Mouse (Mus musculus) lung, postnatal 36 days (tissue): Measurements from ENCODE around the gene Ccp110.

Experiments used
- DNase-seq: peaks from one replicate; pipeline ENCODE4 v3.0.0; 2022; ENCODE audit warnings: mixed read lengths

Ccp110 gene

DNA sequence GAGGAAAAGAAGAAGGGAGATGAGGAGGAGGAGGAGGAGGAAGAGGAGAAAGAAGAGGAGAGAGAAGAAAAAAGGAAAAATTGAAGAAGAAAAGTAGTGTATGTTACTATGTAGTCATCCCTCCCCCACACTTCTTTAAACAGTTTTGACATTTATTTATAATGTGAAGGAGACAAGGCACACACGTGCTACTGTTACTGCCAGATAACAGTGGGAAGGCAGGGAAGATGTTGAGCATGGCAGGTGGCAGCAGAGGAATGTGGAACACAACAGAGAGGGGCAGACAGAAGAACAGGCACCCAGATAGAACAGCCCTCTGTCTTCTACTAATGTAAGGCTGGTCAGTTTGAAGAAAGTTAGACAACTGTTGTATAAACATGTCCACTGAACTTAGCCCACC, 57.3 kb downstream of the Ccp110 start:
- DNase-seq: no peak

- no peak for DNase-seq
Observed at GRCm38 (mm10) chr7:118773027-118773426, 60.7 kb downstream of the Ccp110 start.

GRCm38 (mm10) chr7:118775991-118776390, 63.6 kb downstream of the Ccp110 start:
- DNase-seq: no peak

DNA sequence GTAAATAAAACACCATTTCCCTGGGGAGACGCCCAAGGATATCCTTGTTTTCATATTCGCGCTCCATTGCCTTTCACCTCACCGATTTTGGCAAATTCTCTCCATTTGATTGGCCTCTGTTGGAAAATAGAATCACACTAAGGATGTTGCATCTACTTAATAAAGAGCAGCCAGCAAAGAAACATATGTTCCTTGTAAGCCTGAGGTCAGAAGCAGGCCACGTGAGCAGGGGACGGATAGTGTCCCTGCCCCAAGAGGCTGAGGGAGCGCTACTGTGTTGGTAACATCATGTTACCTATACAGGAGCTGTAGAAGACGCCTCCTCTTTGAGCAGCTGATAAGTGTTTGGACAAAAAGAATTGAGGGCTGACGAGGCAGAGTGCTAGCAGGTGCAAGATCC, 64.1 kb downstream of the Ccp110 start:
- peak; percentile 8 for DNase-seq

DNA sequence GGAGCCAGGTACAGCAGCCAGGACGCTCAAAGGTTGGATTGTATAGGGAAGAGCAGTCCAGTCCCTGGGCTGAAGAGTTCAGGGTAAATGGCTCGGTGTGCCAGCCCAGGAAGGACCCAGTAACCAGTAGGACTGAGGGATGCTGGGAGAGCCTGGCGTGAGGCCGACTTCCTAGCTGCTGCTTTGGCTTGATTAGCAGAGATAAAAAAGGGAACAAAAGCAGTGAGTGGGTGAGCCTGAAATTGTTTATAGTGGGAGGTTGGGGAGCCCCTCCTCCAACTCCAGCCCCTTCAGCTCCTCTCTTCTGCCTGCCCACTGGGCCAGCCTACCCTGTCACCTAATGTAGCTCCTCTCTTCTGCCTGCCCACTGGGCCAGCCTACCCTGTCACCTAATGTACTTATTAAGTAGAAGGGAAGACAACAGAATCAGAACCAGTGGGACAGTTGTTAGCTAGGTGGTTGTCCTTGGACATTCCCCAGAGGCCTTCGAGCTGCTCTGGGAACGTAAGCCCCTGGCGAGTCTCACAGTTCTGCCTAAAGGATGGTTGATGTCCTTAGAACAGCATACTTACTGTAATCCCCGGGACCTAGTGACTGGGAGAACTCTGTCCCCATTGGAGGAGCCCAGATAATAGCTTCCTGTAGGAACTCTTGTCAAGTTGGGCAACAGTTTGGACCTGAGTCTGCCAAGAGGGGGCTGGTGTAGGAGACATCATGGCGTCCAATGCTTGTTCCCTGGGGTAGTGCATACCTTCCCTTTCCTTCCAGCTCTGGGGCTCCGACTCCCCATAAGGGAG, 65.4 kb downstream of the Ccp110 start:
- DNase-seq: peak; percentile 66

DNA sequence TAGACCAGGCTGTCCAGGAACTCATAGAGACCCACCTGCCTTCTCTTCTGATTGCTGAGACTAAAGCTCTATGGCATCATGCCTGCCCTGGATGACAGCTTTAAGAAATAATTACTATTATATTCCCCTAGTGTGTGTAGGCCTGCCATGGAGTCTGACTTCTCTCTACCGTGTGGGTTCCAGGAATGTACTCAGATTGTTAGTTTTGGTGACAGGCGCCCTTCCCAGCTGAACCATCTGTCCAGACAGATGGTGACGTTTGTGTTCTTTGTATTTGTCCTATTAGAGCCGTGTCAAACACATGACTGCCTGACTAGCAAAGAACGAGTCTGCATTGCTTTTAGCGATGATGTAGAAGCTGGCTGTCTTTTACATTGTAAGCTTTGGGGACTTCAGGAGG, 66.2 kb downstream of the Ccp110 start:
- DNase-seq: no peak

- no peak for DNase-seq
Observed at GRCm38 (mm10) chr7:118783305-118784001, 71.1 kb downstream of the Ccp110 start.

- DNase-seq: no peak
Observed at GRCm38 (mm10) chr7:118786091-118786490, 73.7 kb downstream of the Ccp110 start.
